Mouse (Mus musculus) kidney, embryonic 15.5 days (tissue): ENCODE measurements at regions not wholly inside any gene's neighbourhood (a gene's known extent, or its start where the extent isn't known, plus 50 kb on each side); places are given as distances from the start of the nearest gene placed in this dataset.

Experiments
- ATAC-seq: fragments of 200-750 bp; cut with Nextera tagmentation; replicated peaks from 2 replicates; pipeline ENCODE4 v1.8.0; 2017; ENCODE audit warnings: moderate TSS enrichment; ENCODE audit not compliant: low FRiP score
- H3K27ac ChIP-seq: fragments of 300-500 bp; sonication (generic); 2 replicates; pipeline ENCODE4 v1.5.1; 2015; ENCODE audit warnings: mild to moderate bottlenecking, inconsistent platforms
- H3K27me3 ChIP-seq: fragments of 300-500 bp; sonication (generic); 2 replicates; pipeline ENCODE4 v1.6.1; 2015; ENCODE audit warnings: inconsistent platforms
- H3K36me3 ChIP-seq: fragments of 300-500 bp; sonication (generic); 2 replicates; pipeline ENCODE4 v1.6.1; 2015; ENCODE audit warnings: inconsistent platforms
- H3K4me1 ChIP-seq: fragments of 300-500 bp; sonication (generic); 2 replicates; pipeline ENCODE4 v1.6.1; 2015; ENCODE audit warnings: inconsistent platforms
- H3K4me2 ChIP-seq: fragments of 300-500 bp; sonication (generic); 2 replicates; pipeline ENCODE4 v1.6.1; 2015; ENCODE audit warnings: moderate library complexity, mild to moderate bottlenecking, inconsistent platforms
- H3K4me3 ChIP-seq: fragments of 300-500 bp; sonication (generic); replicated peaks from 2 replicates; pipeline ENCODE4 v1.5.1; 2015; ENCODE audit warnings: mild to moderate bottlenecking, inconsistent platforms
- H3K9ac ChIP-seq: fragments of 300-500 bp; sonication (generic); 2 replicates; pipeline ENCODE4 v1.6.1; 2015; ENCODE audit warnings: mild to moderate bottlenecking, inconsistent platforms
- H3K9me3 ChIP-seq: fragments of 300-500 bp; sonication (generic); replicated peaks from 2 replicates; pipeline ENCODE4 v1.6.1; 2016; ENCODE audit warnings: inconsistent platforms
- WGBS: fragments of 180-500 bp; shearing (Covaris S2); methylation state at CpG from one replicate; pipeline ENCODE4 v1.1.7; 2015; ENCODE audit warnings: mixed read lengths; 5-methylcytosine and 5-hydroxymethylcytosine counted together

- peak; percentile 79 for ATAC-seq
- Histone ChIP-seq H3K9me3 (no peaks in the 10 kb centered on the region), H3K36me3 (no peaks in the 10 kb centered on the region), H3K4me3 (no peak overlapping the region), H3K27me3 (no peaks in the 10 kb centered on the region), H3K9ac (0 out of 2 replicates have a peak overlapping the region, but pooled peaks have one; percentile 11), H3K27ac (peak overlapping the region; percentile 85), H3K4me2 (peak overlapping the region; percentile 40), H3K4me1 (peaks cover 44% of the 10 kb centered on the region)
- WGBS = 36% methylated on average over 17 of the region's 17 CpGs
Measured at GRCm38 (mm10) chr13:37468304-37469178, 123.5 kb downstream of the Ly86 start.

DNA sequence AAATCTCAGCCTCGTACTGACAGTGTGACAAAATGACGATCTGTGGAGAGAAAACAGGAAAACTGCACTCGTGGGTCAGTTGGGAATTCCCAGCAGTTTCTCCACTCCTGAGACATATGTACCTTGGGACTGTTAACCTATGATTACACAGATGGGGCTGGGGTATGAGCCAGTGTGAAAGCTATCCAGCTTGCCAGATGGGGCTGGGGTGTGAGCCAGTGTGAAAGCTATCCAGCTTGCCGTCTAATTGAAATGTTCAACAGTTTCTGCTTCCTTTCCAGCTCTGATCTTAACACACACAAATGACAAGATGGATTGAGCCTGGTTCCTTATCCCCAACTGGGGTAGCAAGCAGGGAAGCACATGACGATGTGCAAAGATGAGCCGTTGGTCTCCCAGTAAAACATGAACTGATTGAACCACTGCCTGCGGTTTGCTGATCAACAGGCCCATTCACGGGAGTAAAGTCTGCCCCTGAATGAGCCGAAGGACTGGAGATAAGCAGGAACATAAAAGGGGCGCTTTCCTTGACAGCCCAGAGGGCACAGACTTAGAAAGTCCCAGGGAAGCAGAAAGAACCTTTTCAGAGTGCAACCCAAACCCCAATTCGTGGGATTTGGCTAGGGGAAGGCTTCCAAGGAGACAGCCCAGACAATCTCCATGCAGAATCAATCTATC lies 125.4 kb downstream of the Ly86 start:
- Histone ChIP-seq H3K4me2 (no peak overlapping the region), H3K9me3 (no peaks in the 10 kb centered on the region), H3K36me3 (no peaks in the 10 kb centered on the region), H3K4me1 (peaks cover 44% of the 10 kb centered on the region), H3K27me3 (no peaks in the 10 kb centered on the region), H3K27ac (no peak overlapping the region), H3K9ac (no peak overlapping the region), H3K4me3 (no peak overlapping the region)
- WGBS = 50% methylated on average over 11 of the region's 11 CpGs
- ATAC-seq = no peak

GRCm38 (mm10) chr13:37473359-37473758 lies 128.4 kb downstream of the Ly86 start:
- Histone ChIP-seq H3K27me3 (no peaks in the 10 kb centered on the region), H3K9me3 (no peaks in the 10 kb centered on the region), H3K36me3 (no peaks in the 10 kb centered on the region), H3K4me3 (no peak overlapping the region), H3K4me1 (peaks cover 40% of the 10 kb centered on the region), H3K9ac (no peak overlapping the region), H3K4me2 (no peak overlapping the region), H3K27ac (0 out of 2 replicates have a peak overlapping the region, but pooled peaks have one; percentile 9)
- 63% methylated on average over 1 of the region's 1 CpGs for WGBS
- no peak for ATAC-seq

GRCm38 (mm10) chr13:37475804-37476203 lies 130.8 kb downstream of the Ly86 start:
- H3K4me1 ChIP-seq = peaks cover 37% of the 10 kb centered on the region
- H3K9ac ChIP-seq = no peak overlapping the region
- H3K4me3 ChIP-seq = no peak overlapping the region
- H3K36me3 ChIP-seq = no peaks in the 10 kb centered on the region
- no peaks in the 10 kb centered on the region for H3K27me3 ChIP-seq
- H3K4me2 ChIP-seq = no peak overlapping the region
- no peaks in the 10 kb centered on the region for H3K9me3 ChIP-seq
- no peak for ATAC-seq
- 78% methylated on average over 3 of the region's 3 CpGs for WGBS
- H3K27ac ChIP-seq = 0 out of 2 replicates have a peak overlapping the region, but pooled peaks have one; percentile 85

GRCm38 (mm10) chr13:37476256-37477053 lies 131.4 kb downstream of the Ly86 start:
- Histone ChIP-seq H3K27me3 (no peaks in the 10 kb centered on the region), H3K4me3 (no peak overlapping the region), H3K27ac (peak overlapping the region; percentile 85; the same call in 1 of the 2 replicates), H3K9ac (no peak overlapping the region), H3K4me2 (no peak overlapping the region), H3K36me3 (no peaks in the 10 kb centered on the region), H3K4me1 (peaks cover 40% of the 10 kb centered on the region), H3K9me3 (no peaks in the 10 kb centered on the region)
- no peak for ATAC-seq
- 64% methylated on average over 13 of the region's 13 CpGs for WGBS

GRCm38 (mm10) chr13:37477342-37477741 lies 132.3 kb downstream of the Ly86 start:
- peak; percentile 22; the same call in 1 of the 2 replicates for ATAC-seq
- Histone ChIP-seq H3K4me1 (peaks cover 42% of the 10 kb centered on the region), H3K9ac (no peak overlapping the region), H3K27me3 (no peaks in the 10 kb centered on the region), H3K27ac (peak overlapping the region; percentile 85), H3K36me3 (no peaks in the 10 kb centered on the region), H3K9me3 (no peaks in the 10 kb centered on the region), H3K4me2 (peak overlapping the region; percentile 62), H3K4me3 (peak overlapping the region; percentile 36)
- 20% methylated on average over 6 of the region's 6 CpGs for WGBS

- H3K4me3 ChIP-seq = peak overlapping the region; percentile 36
- no peaks in the 10 kb centered on the region for H3K27me3 ChIP-seq
- ATAC-seq = peak; percentile 78
- H3K36me3 ChIP-seq = no peaks in the 10 kb centered on the region
- H3K9me3 ChIP-seq = no peaks in the 10 kb centered on the region
- peak overlapping the region; percentile 62 for H3K4me2 ChIP-seq
- peak overlapping the region; percentile 85 for H3K27ac ChIP-seq
- H3K4me1 ChIP-seq = peaks cover 48% of the 10 kb centered on the region
- H3K9ac ChIP-seq = peak overlapping the region; percentile 44; the same call in 1 of the 2 replicates
- WGBS = 5% methylated on average over 15 of the region's 15 CpGs
Measured at GRCm38 (mm10) chr13:37477749-37478548, 132.9 kb downstream of the Ly86 start.

- Histone ChIP-seq H3K4me1 (peaks cover 51% of the 10 kb centered on the region), H3K4me3 (no peak overlapping the region), H3K36me3 (no peaks in the 10 kb centered on the region), H3K9ac (no peak overlapping the region), H3K9me3 (no peaks in the 10 kb centered on the region), H3K27me3 (no peaks in the 10 kb centered on the region), H3K4me2 (no peak overlapping the region), H3K27ac (no peak overlapping the region)
- WGBS = 89% methylated on average over 7 of the region's 7 CpGs
- no peak for ATAC-seq
Measured at GRCm38 (mm10) chr13:37479182-37479691, 134.2 kb downstream of the Ly86 start.

GRCm38 (mm10) chr13:37481514-37481913 lies 136.5 kb downstream of the Ly86 start:
- no peak overlapping the region for H3K4me2 ChIP-seq
- H3K36me3 ChIP-seq = no peaks in the 10 kb centered on the region
- peak overlapping the region; percentile 91 for H3K27ac ChIP-seq
- 64% methylated on average over 5 of the region's 5 CpGs for WGBS
- no peak overlapping the region for H3K4me3 ChIP-seq
- ATAC-seq = no peak
- no peaks in the 10 kb centered on the region for H3K9me3 ChIP-seq
- H3K4me1 ChIP-seq = peaks cover 48% of the 10 kb centered on the region
- H3K9ac ChIP-seq = no peak overlapping the region
- no peaks in the 10 kb centered on the region for H3K27me3 ChIP-seq

DNA sequence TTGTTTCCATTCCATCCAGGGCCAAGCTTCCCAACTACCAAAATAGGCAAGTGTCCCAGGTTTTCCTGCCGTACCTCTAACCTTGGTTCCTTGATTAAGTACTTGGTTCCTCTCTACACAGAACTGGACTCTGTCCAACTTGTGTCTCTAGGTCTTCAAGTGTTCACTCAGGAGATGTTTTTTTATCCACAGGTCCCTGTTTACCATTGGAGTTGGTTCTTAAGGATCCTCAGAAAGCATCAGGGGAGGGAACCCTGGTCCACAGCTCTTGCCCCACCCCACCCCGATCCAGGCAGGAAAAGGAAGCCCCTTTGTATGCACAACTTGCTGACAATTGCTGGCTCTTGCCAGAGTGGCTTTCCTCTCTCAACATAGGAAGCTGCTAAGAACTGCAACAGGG lies 137.0 kb downstream of the Ly86 start:
- no peak overlapping the region for H3K4me2 ChIP-seq
- H3K27ac ChIP-seq = peak overlapping the region; percentile 91
- no peak overlapping the region for H3K4me3 ChIP-seq
- 38% methylated on average over 2 of the region's 2 CpGs for WGBS
- H3K36me3 ChIP-seq = no peaks in the 10 kb centered on the region
- no peak overlapping the region for H3K9ac ChIP-seq
- ATAC-seq = no peak
- H3K9me3 ChIP-seq = no peaks in the 10 kb centered on the region
- peaks cover 42% of the 10 kb centered on the region for H3K4me1 ChIP-seq
- H3K27me3 ChIP-seq = no peaks in the 10 kb centered on the region

GRCm38 (mm10) chr13:37482589-37482988 lies 137.6 kb downstream of the Ly86 start:
- Histone ChIP-seq H3K4me2 (peak overlapping the region; percentile 51), H3K4me1 (peaks cover 37% of the 10 kb centered on the region), H3K27me3 (no peaks in the 10 kb centered on the region), H3K27ac (peak overlapping the region; percentile 91), H3K9me3 (no peaks in the 10 kb centered on the region), H3K9ac (no peak overlapping the region), H3K4me3 (no peak overlapping the region), H3K36me3 (no peaks in the 10 kb centered on the region)
- ATAC-seq = peak; percentile 77
- WGBS = 7% methylated on average over 10 of the region's 10 CpGs
